Mouse (Mus musculus): ENCODE results near the gene Npas2. TPM values are rescaled to one million over a fixed set of nuclear protein-coding genes. Genes with fewer than 3 reads are reported as not detected.

Gene Npas2
- polyA plus RNA-seq, 1 experiment from 2014 or later = 9.8 TPM

GRCm38 (mm10) chr1:39191122-39191521 lies 2.4 kb upstream of the Npas2 start:
- no peak for DNase-seq (ENCODE audit: low read depth, low spot score)
- ChIA-PET CTCF (no interaction called here), POLR2A (no interaction called here)
- no peak for ATAC-seq
- in situ Hi-C loops (cut with MboI; ENCODE audit: low pct_unique_long_range_greater_than_20kb) = no loop called here
- TF ChIP-seq CTCF (IDR thresholded peaks at IDR 0.05) = no peak
- H3K27me3 ChIP-seq = no peaks in the 10 kb centered on the region

- CTCF ChIA-PET = no interaction called here
- in situ Hi-C loops (cut with MboI; ENCODE audit: low pct_unique_long_range_greater_than_20kb) = no loop called here
- DNase-seq (ENCODE audit: low read depth, low spot score) (no peak), ATAC-seq (no peak)
- TF ChIP-seq CTCF (IDR thresholded peaks at IDR 0.05) = no peak
- POLR2A ChIA-PET = no interaction called here
- no peaks in the 10 kb centered on the region for H3K27me3 ChIP-seq
Measured at GRCm38 (mm10) chr1:39192460-39192996, 1.0 kb upstream of the Npas2 start.

GRCm38 (mm10) chr1:39193862-39194675 lies 538 bp downstream of the Npas2 start:
- ATAC-seq = peak; percentile 29
- POLR2A ChIA-PET = no interaction called here
- in situ Hi-C loops (cut with MboI; ENCODE audit: low pct_unique_long_range_greater_than_20kb) = no loop called here
- CTCF ChIA-PET = interaction anchor here (1.1 kb wide), 1 partner anchor 12 kb away, joined by 4 read pairs; no protein-coding TSS in a partner anchor
- TF ChIP-seq CTCF (IDR thresholded peaks at IDR 0.05) = no peak
- H3K27me3 ChIP-seq = no peaks in the 10 kb centered on the region
- DNase-seq (ENCODE audit: low read depth, low spot score) = no peak

- ChIA-PET CTCF (interaction anchor here (1.3 kb wide), 1 partner anchor 14 kb away, joined by 3 read pairs; no protein-coding TSS in a partner anchor), POLR2A (no interaction called here)
- DNase-seq (ENCODE audit: low read depth, low spot score) (no peak), ATAC-seq (no peak)
- H3K27me3 ChIP-seq = no peaks in the 10 kb centered on the region
- in situ Hi-C loops (cut with MboI; ENCODE audit: low pct_unique_long_range_greater_than_20kb) = no loop called here
- TF ChIP-seq CTCF (IDR thresholded peaks at IDR 0.05) = no peak
Measured at GRCm38 (mm10) chr1:39194959-39195358, 1.4 kb downstream of the Npas2 start.

GRCm38 (mm10) chr1:39196126-39196525 lies 2.6 kb downstream of the Npas2 start:
- TF ChIP-seq CTCF (IDR thresholded peaks at IDR 0.05) = no peak
- DNase-seq (ENCODE audit: low read depth, low spot score) = peak; percentile 63
- ChIA-PET CTCF (interaction anchor here (1.0 to 1.5 kb wide), 3 partner anchors 10 to 18 kb away, joined by 3 read pairs; no protein-coding TSS in a partner anchor), POLR2A (no interaction called here)
- H3K27me3 ChIP-seq = no peaks in the 10 kb centered on the region
- peak; percentile 74 for ATAC-seq
- in situ Hi-C loops (cut with MboI; ENCODE audit: low pct_unique_long_range_greater_than_20kb) = no loop called here

- no peaks in the 10 kb centered on the region for H3K27me3 ChIP-seq
- TF ChIP-seq CTCF (IDR thresholded peaks at IDR 0.05) = no peak
- ChIA-PET POLR2A (no interaction called here), CTCF (interaction anchor here (1.0 to 2.2 kb wide), 3 partner anchors 10 to 17 kb away, joined by 3 to 8 read pairs (median 3); no protein-coding TSS in a partner anchor)
- ATAC-seq = peak; percentile 49
- peak; percentile 68 for DNase-seq (ENCODE audit: low read depth, low spot score)
- in situ Hi-C loops (cut with MboI; ENCODE audit: low pct_unique_long_range_greater_than_20kb) = no loop called here
Measured at GRCm38 (mm10) chr1:39196676-39197375, 3.3 kb downstream of the Npas2 start.

- in situ Hi-C loops (cut with MboI; ENCODE audit: low pct_unique_long_range_greater_than_20kb) = no loop called here
- no peaks in the 10 kb centered on the region for H3K27me3 ChIP-seq
- ChIA-PET POLR2A (no interaction called here), CTCF (no interaction called here)
- ATAC-seq = no peak
- DNase-seq (ENCODE audit: low read depth, low spot score) = no peak
- no peak for TF ChIP-seq CTCF (IDR thresholded peaks at IDR 0.05)
Measured at GRCm38 (mm10) chr1:39205021-39205420, 11.5 kb downstream of the Npas2 start.

GRCm38 (mm10) chr1:39205697-39206096 lies 12.2 kb downstream of the Npas2 start:
- H3K27me3 ChIP-seq = no peaks in the 10 kb centered on the region
- POLR2A ChIA-PET = no interaction called here
- no peak for DNase-seq (ENCODE audit: low read depth, low spot score)
- no peak for ATAC-seq
- TF ChIP-seq CTCF (IDR thresholded peaks at IDR 0.05) = no peak
- CTCF ChIA-PET = interaction anchor here (1.0 to 1.2 kb wide), 3 partner anchors 8 to 179 kb away, joined by 3 to 4 read pairs (median 3); partner anchors contain the start of gene Npas2
- in situ Hi-C loops (cut with MboI; ENCODE audit: low pct_unique_long_range_greater_than_20kb) = no loop called here

- in situ Hi-C loops (cut with MboI; ENCODE audit: low pct_unique_long_range_greater_than_20kb) = no loop called here
- no peak for DNase-seq (ENCODE audit: low read depth, low spot score)
- CTCF ChIA-PET = interaction anchor here (0.8 to 1.6 kb wide), 9 partner anchors 9 to 196 kb away, joined by 3 to 8 read pairs (median 4); partner anchors contain the start of gene Npas2
- no peaks in the 10 kb centered on the region for H3K27me3 ChIP-seq
- no peak for ATAC-seq
- POLR2A ChIA-PET = no interaction called here
- TF ChIP-seq CTCF (IDR thresholded peaks at IDR 0.05) = peak; percentile 67
Measured at GRCm38 (mm10) chr1:39206942-39207341, 13.4 kb downstream of the Npas2 start.

GRCm38 (mm10) chr1:39210928-39211327 lies 17.4 kb downstream of the Npas2 start:
- no peak for TF ChIP-seq CTCF (IDR thresholded peaks at IDR 0.05)
- POLR2A ChIA-PET = no interaction called here
- CTCF ChIA-PET = no interaction called here
- H3K27me3 ChIP-seq = no peaks in the 10 kb centered on the region
- ATAC-seq (no peak), DNase-seq (ENCODE audit: low read depth, low spot score) (no peak)
- in situ Hi-C loops (cut with MboI; ENCODE audit: low pct_unique_long_range_greater_than_20kb) = no loop called here

GRCm38 (mm10) chr1:39212982-39213381 lies 19.5 kb downstream of the Npas2 start:
- in situ Hi-C loops (cut with MboI; ENCODE audit: low pct_unique_long_range_greater_than_20kb) = no loop called here
- no peak for TF ChIP-seq CTCF (IDR thresholded peaks at IDR 0.05)
- no peaks in the 10 kb centered on the region for H3K27me3 ChIP-seq
- POLR2A ChIA-PET = no interaction called here
- CTCF ChIA-PET = interaction anchor here (1.0 to 1.2 kb wide), 2 partner anchors 16 to 203 kb away, joined by 3 read pairs; no protein-coding TSS in a partner anchor
- no peak for ATAC-seq
- DNase-seq (ENCODE audit: low read depth, low spot score) = no peak

Data from Patski (cell line).